10 mouse cellular contexts compared by ENCODE assay signal in the genomic region with DNA sequence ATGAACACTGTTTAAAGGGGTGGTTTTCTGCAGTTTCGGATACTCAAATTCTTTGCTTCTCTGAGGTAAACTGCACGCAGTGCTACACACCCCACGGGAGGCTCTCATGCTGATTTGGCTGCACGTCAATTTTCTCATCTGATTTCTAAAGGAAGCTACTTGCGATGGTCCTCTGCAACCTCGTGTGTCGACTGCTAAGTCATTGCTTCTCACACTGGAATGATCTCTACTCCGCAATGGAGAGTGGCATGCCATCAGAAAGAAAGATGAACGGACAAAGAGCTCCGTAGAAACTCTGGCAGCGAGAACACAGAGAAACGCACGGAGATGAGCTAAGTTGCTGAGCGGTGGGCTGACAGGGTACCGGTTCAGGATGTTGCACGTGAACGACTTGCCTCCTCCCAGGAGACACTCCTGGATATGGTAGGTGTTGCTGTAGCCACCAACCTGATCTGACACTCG.
DNase-seq lines count a peak whose midpoint lies in the region; ATAC-seq and TF ChIP-seq lines count a peak whose summit lies in the region.
"Had no signal": no experiment of that assay in that cellular context is flagged by ENCODE, and none has a peak within 500 bp of the region (broad histone marks: within the 10 kb centered on the region; RNA-seq: fewer than 3 reads in every experiment).

No protein-coding gene starts in this region.

- peaks cover 26% of the 10 kb centered on the region for H3K4me1 ChIP-seq in forebrain, embryonic 10.5 days
- H3K4me1 ChIP-seq in hindbrain, postnatal 0 days (ENCODE audit: insufficient read depth, low read length), result no peaks in the 10 kb centered on the region
- H3K4me1 ChIP-seq: liver, embryonic 15.5 days had no signal

- peak overlapping the region; percentile 79 for H3K27ac ChIP-seq in forebrain, embryonic 10.5 days
- H3K27ac ChIP-seq in hindbrain, postnatal 0 days, result peak overlapping the region; percentile 66
- H3K27ac ChIP-seq: liver, embryonic 15.5 days had no signal

- intact Hi-C loops in left cerebral cortex, postnatal 36 days (cut with DNase I), result loop anchor here (10.0 kb wide), 3 partner anchors 53 to 167 kb away; no protein-coding TSS in a partner anchor

- H3K9ac ChIP-seq in hindbrain, postnatal 0 days (replicated peaks; ENCODE audit: low read length), result peak overlapping the region; percentile 39
- H3K9ac ChIP-seq: liver, embryonic 15.5 days had no signal

- H3K4me2 ChIP-seq in hindbrain, postnatal 0 days (ENCODE audit: low read depth, low read length), result peak overlapping the region; percentile 58
- H3K4me2 ChIP-seq: liver, embryonic 15.5 days had no signal

- peak; percentile 78 for ATAC-seq in hindbrain, postnatal 0 days
- ATAC-seq: inflammation-experienced regulatory T-cells, adult 6 months had no signal

- no peaks in the 10 kb centered on the region for H3K36me3 ChIP-seq in forebrain, embryonic 10.5 days (replicated peaks)
- H3K36me3 ChIP-seq in hindbrain, postnatal 0 days (ENCODE audit: insufficient read depth, low read length), result no peaks in the 10 kb centered on the region
- H3K36me3 ChIP-seq: liver, embryonic 15.5 days had no signal

- TF ChIP-seq CTCF in hindbrain, postnatal 0 days (IDR thresholded peaks at IDR 0.05; ENCODE audit: low read depth), result no peak

- H3K4me3 ChIP-seq in forebrain, embryonic 10.5 days, result peak overlapping the region; percentile 16
- peak overlapping the region; percentile 38 for H3K4me3 ChIP-seq in hindbrain, postnatal 0 days (ENCODE audit: low read length)
- H3K4me3 ChIP-seq: liver, embryonic 15.5 days had no signal

- no peaks in the 10 kb centered on the region; the same call in 1 of the 2 replicates for H3K9me3 ChIP-seq in forebrain, embryonic 10.5 days
- no peaks in the 10 kb centered on the region for H3K9me3 ChIP-seq in hindbrain, postnatal 0 days (ENCODE audit: low read length)
- H3K9me3 ChIP-seq: liver, embryonic 15.5 days had no signal

- peak; percentile 41 to 48 for DNase-seq in left cerebral cortex, postnatal 36 days (ENCODE audit: low spot score in 2 of 2)
- DNase-seq in left cerebral cortex, adult 9 months (ENCODE audit: low spot score in 2 of 2), result no peak
- peak; percentile 17 for DNase-seq in forebrain, embryonic 10.5 days (ENCODE audit: extremely low spot score, low spot score)
- DNase-seq in hindbrain, postnatal 0 days (ENCODE audit: low spot score), result peak; percentile 59
- DNase-seq in right cerebral cortex, postnatal 14 days, result peak; percentile 10
- DNase-seq in yolk sac, embryonic 10.5 days (ENCODE audit: low spot score), result no peak
- DNase-seq in ovary, postnatal 36 days (ENCODE audit: low spot score), result no peak
- no peak for DNase-seq in heart, adult 18-20 months

- 62% methylated on average over 18 of the region's 18 CpGs for WGBS in forebrain, embryonic 10.5 days
- WGBS in hindbrain, postnatal 0 days, result 8% methylated on average over 18 of the region's 18 CpGs

- H3K27me3 ChIP-seq in forebrain, embryonic 10.5 days (ENCODE audit: poor library complexity, severe bottlenecking), result no peaks in the 10 kb centered on the region
- no peaks in the 10 kb centered on the region for H3K27me3 ChIP-seq in hindbrain, postnatal 0 days (ENCODE audit: insufficient read depth, low read length)
- H3K27me3 ChIP-seq: liver, embryonic 15.5 days had no signal

Comparison
In these comparisons a context has a peak if more than half of its experiments do, and no peak if none do; other contexts are left out.
1. DNase-seq: peak in left cerebral cortex, postnatal 36 days (2 of 2), forebrain, embryonic 10.5 days (single experiment), hindbrain, postnatal 0 days (single experiment) and right cerebral cortex, postnatal 14 days (single experiment); none in left cerebral cortex, adult 9 months (0 of 2), yolk sac, embryonic 10.5 days (single experiment), ovary, postnatal 36 days (single experiment) and heart, adult 18-20 months (0 of 2).